Mouse (Mus musculus) adrenal gland, adult 2 months (tissue): ENCODE measurements around the gene Gm49361. TPM values are rescaled to one million over a fixed set of nuclear protein-coding genes. Genes with fewer than 3 reads are reported as not detected.

Experiments
- DNase-seq: peaks from one replicate; pipeline ENCODE4 v3.0.0; 2021
- polyA plus RNA-seq: library from polyadenylated mRNA; depleted of rRNA; stranded (reverse); fragments of >200 nt; gene quantifications from 2 replicates; pipeline ENCODE4 v1.2.3, GENCODE M21; 2012; rRNA removed
- total RNA-seq, 2 experiments: library from RNA; stranded (reverse); gene quantifications; 2 replicates each; pipeline ENCODE4 v1.2.3; 2021

Gene Gm49361
- total and polyA plus RNA-seq, 3 experiments, result 3.5 TPM; not detected in 2

GRCm38 (mm10) chr14:57620598-57621236, 125.2 kb downstream of the Gm49361 start:
- DNase-seq, result no peak

- peak; percentile 56 for DNase-seq
Measured at GRCm38 (mm10) chr14:57619487-57619886, 126.4 kb downstream of the Gm49361 start.

- no peak for DNase-seq
Measured at GRCm38 (mm10) chr14:57617675-57618074, 128.2 kb downstream of the Gm49361 start.

DNA sequence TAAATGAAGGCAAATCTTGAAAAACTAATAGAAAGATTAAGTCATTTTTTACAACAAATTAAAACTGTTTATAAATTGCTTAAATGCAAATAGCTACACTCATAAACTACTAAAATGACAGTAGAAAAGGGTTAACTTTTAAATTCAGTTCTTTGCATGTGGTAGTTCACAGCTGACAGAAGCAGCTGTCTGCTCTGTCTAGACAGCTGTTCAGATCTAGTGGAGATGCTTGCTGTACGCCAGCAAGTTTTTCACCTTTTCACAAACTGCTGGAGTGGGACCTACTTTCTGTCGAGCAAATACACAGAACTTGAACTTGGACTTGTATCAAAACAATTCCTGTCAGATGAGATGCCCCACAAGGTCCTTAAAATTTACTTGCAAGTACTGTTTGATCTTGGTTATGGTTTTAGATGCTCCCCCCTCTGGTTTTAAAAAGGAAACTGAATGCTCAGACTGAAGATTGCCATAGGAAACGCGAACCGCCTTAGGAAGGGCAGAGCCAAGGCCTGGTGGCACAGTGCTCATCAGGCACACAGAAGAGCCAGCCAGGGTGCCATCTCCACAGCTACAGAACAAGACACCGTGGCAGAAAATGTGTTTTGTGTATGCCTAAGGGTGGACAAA, 129.5 kb downstream of the Gm49361 start:
- no peak for DNase-seq

DNA sequence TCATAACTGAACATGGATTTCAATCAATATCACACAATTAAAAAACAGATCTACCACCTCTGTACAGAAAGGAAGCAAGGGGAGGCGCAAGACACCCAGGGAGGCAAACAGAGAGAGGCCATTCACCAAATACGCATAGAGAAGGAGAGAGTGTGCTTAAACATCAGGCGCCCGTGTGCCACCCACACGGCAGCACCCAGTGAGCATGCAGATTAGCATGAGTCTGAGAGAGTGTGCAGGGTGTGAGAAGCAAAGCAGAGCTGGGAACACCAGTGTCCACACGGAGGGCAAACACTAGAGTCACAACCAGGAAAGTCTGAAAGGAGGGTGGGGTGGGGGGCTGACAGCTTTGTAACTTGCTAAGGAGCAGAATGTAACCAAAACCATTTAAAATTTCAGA, 130.1 kb downstream of the Gm49361 start:
- no peak for DNase-seq

- no peak for DNase-seq
Measured at GRCm38 (mm10) chr14:57611034-57611433, 134.9 kb downstream of the Gm49361 start.

DNA sequence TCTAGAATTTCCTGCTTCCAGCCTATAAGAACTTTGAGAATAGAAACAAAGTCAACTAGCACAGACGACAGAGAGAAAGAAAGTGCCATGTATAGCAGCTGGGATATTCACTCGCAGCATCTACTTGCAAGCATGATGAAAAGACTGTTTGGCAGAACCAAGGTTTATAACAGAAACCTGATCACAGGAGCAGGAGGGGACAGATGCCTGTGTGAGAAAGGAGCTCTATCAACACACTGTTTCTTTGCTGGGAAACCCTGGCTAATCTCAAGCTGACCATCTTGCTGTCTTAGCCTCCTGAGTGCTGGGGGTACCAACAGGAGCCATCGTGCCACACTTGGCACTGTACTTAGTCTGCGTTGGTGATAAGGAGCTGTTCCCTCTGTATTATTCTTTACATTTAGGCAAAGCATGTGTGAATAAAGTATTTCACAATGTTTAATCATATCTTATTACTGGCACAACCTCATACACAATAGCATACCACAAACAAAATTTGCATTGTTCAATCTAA, 136.0 kb downstream of the Gm49361 start:
- DNase-seq, result no peak

GRCm38 (mm10) chr14:57607500-57607899, 138.4 kb downstream of the Gm49361 start:
- DNase-seq, result peak; percentile 97

DNA sequence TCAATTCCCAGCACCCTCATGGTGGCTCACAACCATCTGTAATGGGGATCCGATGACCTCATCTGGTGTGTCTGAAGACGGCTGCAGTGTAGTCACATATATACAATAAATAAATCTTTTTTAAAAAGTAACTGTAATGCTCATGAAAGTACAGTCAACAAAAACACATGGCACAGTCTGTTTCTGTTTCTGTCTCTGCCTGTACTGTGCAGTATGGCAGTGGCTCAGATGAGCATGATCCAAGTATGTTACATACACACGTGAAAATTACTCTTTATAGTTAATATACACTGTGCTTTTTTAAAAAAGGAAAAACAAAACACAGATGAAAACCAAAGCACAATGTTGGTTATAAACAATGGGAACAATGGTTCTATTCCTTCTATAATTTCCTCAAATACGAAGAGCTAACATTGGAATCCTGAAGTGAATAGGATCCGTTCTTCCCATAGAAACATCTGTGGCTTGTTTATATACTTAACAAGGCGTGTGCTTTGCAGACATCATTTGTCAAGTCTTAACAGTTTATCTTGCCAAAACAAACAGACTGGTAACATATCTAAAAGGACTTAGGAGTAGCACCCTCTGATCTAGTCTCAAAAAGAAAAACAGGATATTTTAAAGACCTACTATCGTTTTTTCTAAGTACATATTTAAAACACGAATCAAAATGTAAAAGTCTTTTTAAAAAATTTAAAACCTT, 139.1 kb downstream of the Gm49361 start:
- DNase-seq, result no peak

DNA sequence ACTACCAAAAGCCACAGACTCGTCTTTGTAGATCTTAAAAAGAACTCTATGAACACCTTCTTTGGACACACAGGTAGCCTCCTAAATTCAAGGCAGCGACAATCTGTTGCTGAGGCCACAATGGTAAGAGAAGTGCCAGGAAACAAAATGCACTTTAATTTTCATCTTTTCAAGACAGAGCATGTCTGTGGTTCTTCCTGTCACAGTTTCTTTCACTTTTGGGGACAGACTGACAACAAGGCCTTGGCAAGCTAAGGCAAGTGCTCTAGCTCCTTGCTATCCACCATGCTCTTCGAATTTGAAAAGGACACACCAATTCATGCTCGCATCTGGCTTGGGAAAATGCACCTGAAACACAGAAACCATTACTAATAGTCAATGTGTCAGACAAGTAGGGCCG, 152.6 kb downstream of the Gm49361 start:
- no peak for DNase-seq

Other genes starting within 250 kb of the Gm49361 start
- 1 to 10 TPM; 2.0 to 2.6 TPM for gene Il17d, start 221.3 kb downstream of the Gm49361 start, total RNA-seq
- gene Il17d, start 221.3 kb downstream of the Gm49361 start, polyA plus RNA-seq, result 19.4 and 23.9 TPM in 2 replicates
- 10 to 100 TPM; 28.4 to 29.4 TPM for gene Eef1akmt1, start 174.5 kb downstream of the Gm49361 start, total RNA-seq
- 5.1 and 5.7 TPM in 2 replicates for gene Eef1akmt1, start 174.5 kb downstream of the Gm49361 start, polyA plus RNA-seq
- 10 to 100 TPM; 28.5 to 33.6 TPM for gene Xpo4, start 80.7 kb downstream of the Gm49361 start, total RNA-seq
- gene Xpo4, start 80.7 kb downstream of the Gm49361 start, polyA plus RNA-seq, result 2.3 and 3.2 TPM in 2 replicates
- gene Lats2, start 12.3 kb upstream of the Gm49361 start, total RNA-seq, result 10 to 100 TPM; 43.0 to 44.4 TPM
- gene Lats2, start 12.3 kb upstream of the Gm49361 start, polyA plus RNA-seq, result 92.0 and 94.2 TPM in 2 replicates
- 10 to 100 TPM; 63.5 to 98.8 TPM for gene Sap18, start 52.1 kb upstream of the Gm49361 start, total RNA-seq
- 24.4 and 32.8 TPM in 2 replicates for gene Sap18, start 52.1 kb upstream of the Gm49361 start, polyA plus RNA-seq
- under 1 TPM; 0.28 to 0.72 TPM for gene Ska3, start 80.1 kb upstream of the Gm49361 start, total RNA-seq
- 0.06 and 0.39 TPM in 2 replicates for gene Ska3, start 80.1 kb upstream of the Gm49361 start, polyA plus RNA-seq
- gene Mrpl57, start 80.1 kb upstream of the Gm49361 start, total RNA-seq, result 100 to 1,000 TPM; 118 to 127 TPM
- 58.8 and 68.4 TPM in 2 replicates for gene Mrpl57, start 80.1 kb upstream of the Gm49361 start, polyA plus RNA-seq
- gene Zdhhc20, start 144.2 kb upstream of the Gm49361 start, total RNA-seq, result 10 to 100 TPM; 36.5 to 40.5 TPM
- 3.8 and 5.1 TPM in 2 replicates for gene Zdhhc20, start 144.2 kb upstream of the Gm49361 start, polyA plus RNA-seq